29 mouse cellular contexts compared by ENCODE assay signal in the genomic region with DNA sequence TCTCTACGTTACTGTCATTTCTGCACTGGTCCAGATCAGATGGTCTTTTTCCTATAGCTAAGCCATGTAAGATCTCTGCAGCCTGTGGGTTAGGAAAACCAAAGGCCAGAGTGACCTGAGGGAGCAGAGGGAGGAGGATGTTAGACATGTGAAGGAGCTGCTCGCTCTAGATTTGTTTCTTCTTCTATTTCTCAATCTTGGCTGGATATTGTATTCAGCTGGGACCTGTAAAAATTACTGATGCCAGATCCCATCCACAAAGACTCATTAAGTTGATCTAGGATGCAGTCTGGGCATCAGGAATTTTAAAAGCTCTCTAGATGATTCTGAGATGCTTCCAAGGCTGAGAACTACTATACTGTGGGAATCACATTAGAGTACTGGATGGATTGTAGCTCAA. TPM values are rescaled to one million over a fixed set of nuclear protein-coding genes. Genes with fewer than 3 reads are reported as not detected.
DNase-seq lines count a peak whose midpoint lies in the region; ATAC-seq and TF ChIP-seq lines count a peak whose summit lies in the region.
"Had no signal": no experiment of that assay in that cellular context is flagged by ENCODE, and none has a peak within 500 bp of the region (broad histone marks: within the 10 kb centered on the region; RNA-seq: fewer than 3 reads in every experiment).

No protein-coding gene starts in this region.

- no peaks in the 10 kb centered on the region for H3K79me2 ChIP-seq in heart, adult 2 months (replicated peaks; ENCODE audit: control insufficient read depth, insufficient read depth, low read length)

- H3K9ac ChIP-seq in heart, adult 2 months (ENCODE audit: low read depth, low read length) = no peak overlapping the region
- H3K9ac ChIP-seq in lung, postnatal 0 days (replicated peaks; ENCODE audit: low read depth) = no peak overlapping the region
- H3K9ac ChIP-seq: forebrain, embryonic 15.5 days; heart, embryonic 13.5 days; kidney, embryonic 15.5 days; limb, embryonic 12.5 days; liver, embryonic 12.5 days; liver, postnatal 0 days; midbrain, embryonic 15.5 days; neural tube, embryonic 13.5 days had no signal

- ATAC-seq in lung, postnatal 0 days = no peak
- no peak for ATAC-seq in monocyte, adult 5-6 weeks (replicated peaks; ENCODE audit: insufficient number of reproducible peaks, low FRiP score, low TSS enrichment, poor library complexity, severe bottlenecking)
- ATAC-seq: activated CD4-positive, CD25-positive, alpha-beta regulatory T cell, adult 4 months; forebrain, embryonic 15.5 days; hindbrain, embryonic 16.5 days; liver, embryonic 12.5 days; liver, postnatal 0 days; midbrain, embryonic 15.5 days had no signal

- no peaks in the 10 kb centered on the region for H3K9me3 ChIP-seq in lung, postnatal 0 days (ENCODE audit: low read length)
- H3K9me3 ChIP-seq: forebrain, embryonic 15.5 days; heart, embryonic 13.5 days; kidney, embryonic 15.5 days; limb, embryonic 12.5 days; liver, embryonic 12.5 days; midbrain, embryonic 15.5 days; neural tube, embryonic 13.5 days had no signal

- no peak overlapping the region for H3K4me2 ChIP-seq in lung, postnatal 0 days (replicated peaks; ENCODE audit: low read depth, low read length)
- H3K4me2 ChIP-seq: forebrain, embryonic 15.5 days; heart, embryonic 13.5 days; kidney, embryonic 15.5 days; limb, embryonic 12.5 days; liver, embryonic 12.5 days; midbrain, embryonic 15.5 days; neural tube, embryonic 13.5 days had no signal

- no peak for TF ChIP-seq EP300 in heart, adult 2 months (IDR thresholded peaks at IDR 0.05; ENCODE audit: insufficient read depth, low read depth, low read length)
- no peak for TF ChIP-seq EP300 in lung, postnatal 0 days (IDR thresholded peaks at IDR 0.05)

- H3K4me3 ChIP-seq in heart, adult 2 months = no peak overlapping the region
- H3K4me3 ChIP-seq in lung, postnatal 0 days (ENCODE audit: low read depth, low read length) = no peak overlapping the region
- H3K4me3 ChIP-seq: forebrain, embryonic 15.5 days; heart, embryonic 13.5 days; kidney, embryonic 15.5 days; limb, embryonic 12.5 days; liver, embryonic 12.5 days; midbrain, embryonic 15.5 days; myocyte; neural tube, embryonic 13.5 days had no signal

- intact Hi-C loops in heart, adult 2 months (cut with DNase I) = loop anchor here (5.0 kb wide), 1 partner anchor 37 kb away; no protein-coding TSS in a partner anchor

- H3K4me1 ChIP-seq in heart, adult 2 months (ENCODE audit: control insufficient read depth, insufficient read depth, low read length) = peaks cover 4% of the 10 kb centered on the region
- H3K4me1 ChIP-seq in lung, postnatal 0 days (ENCODE audit: insufficient read depth, low read depth, low read length) = no peaks in the 10 kb centered on the region; the same call in 1 of the 2 replicates
- H3K4me1 ChIP-seq: forebrain, embryonic 15.5 days; kidney, embryonic 15.5 days; limb, embryonic 12.5 days; liver, embryonic 12.5 days; midbrain, embryonic 15.5 days; neural tube, embryonic 13.5 days had no signal

- TF ChIP-seq CTCF in heart, adult 2 months (IDR thresholded peaks at IDR 0.05) = no peak
- no peak for TF ChIP-seq CTCF in lung, postnatal 0 days (IDR thresholded peaks at IDR 0.05)

- H3K27ac ChIP-seq in heart, adult 2 months = peak overlapping the region; percentile 55; the same call in 1 of the 2 replicates
- H3K27ac ChIP-seq in lung, postnatal 0 days (ENCODE audit: low read length) = peak overlapping the region; percentile 20; the same call in 1 of the 2 replicates
- H3K27ac ChIP-seq: forebrain, embryonic 15.5 days; heart, embryonic 13.5 days; kidney, embryonic 15.5 days; limb, embryonic 12.5 days; liver, embryonic 12.5 days; midbrain, embryonic 15.5 days; neural tube, embryonic 13.5 days had no signal

- TF ChIP-seq POLR2A in heart, adult 2 months (IDR thresholded peaks at IDR 0.05; ENCODE audit: insufficient read depth, low read depth, low read length) = no peak

- H3K36me3 ChIP-seq in heart, adult 2 months (ENCODE audit: control insufficient read depth, insufficient read depth, low read length) = no peaks in the 10 kb centered on the region
- no peaks in the 10 kb centered on the region for H3K36me3 ChIP-seq in lung, postnatal 0 days (ENCODE audit: insufficient read depth, low read length)
- H3K36me3 ChIP-seq: forebrain, embryonic 15.5 days; heart, embryonic 13.5 days; kidney, embryonic 15.5 days; limb, embryonic 12.5 days; liver, embryonic 12.5 days; midbrain, embryonic 15.5 days; neural tube, embryonic 13.5 days had no signal

- H3K27me3 ChIP-seq in heart, adult 2 months (ENCODE audit: control insufficient read depth, insufficient read depth, low read length) = no peaks in the 10 kb centered on the region
- H3K27me3 ChIP-seq in lung, postnatal 0 days (replicated peaks; ENCODE audit: insufficient read depth, low read length) = no peaks in the 10 kb centered on the region
- H3K27me3 ChIP-seq: forebrain, embryonic 15.5 days; heart, embryonic 13.5 days; kidney, embryonic 15.5 days; limb, embryonic 12.5 days; liver, embryonic 12.5 days; midbrain, embryonic 15.5 days; neural tube, embryonic 13.5 days had no signal

- DNase-seq in heart, adult 2 months = no peak
- no peak for DNase-seq in heart, postnatal 4 days
- no peak for DNase-seq in lung, postnatal 0 days (ENCODE audit: low spot score)
- DNase-seq in lung, postnatal 4 days = no peak
- DNase-seq in adipocyte (ENCODE audit: low spot score) = peak; percentile 48
- no peak for DNase-seq in testis, postnatal 14 days (ENCODE audit: low spot score)
- DNase-seq: adrenal gland, postnatal 10 days; B cell, adult 2 months; cerebellum, adult 8-10 months; cerebellum, postnatal 25 days; gastrocnemius, postnatal 10 days; heart, postnatal 14 days; kidney, adult 18-20 months; kidney, postnatal 25 days; liver, postnatal 0 days; right cerebral cortex, postnatal 4 days; thymus, postnatal 4 days had no signal

- 77% methylated on average over 2 of the region's 2 CpGs for WGBS in heart, adult 2 months
- 62% methylated on average over 2 of the region's 2 CpGs for WGBS in lung, postnatal 0 days

RNA-seq across cellular contexts. Expression of gene Fgf7, which starts 6.2 kb away (rescaled TPM):
- total RNA-seq in heart, adult 2 months (2021) = 1 to 10 TPM; 1.8 to 2.3 TPM
- 0.55 and 2.6 TPM in 2 replicates for polyA plus RNA-seq in heart, adult 2 months (2012; rRNA removed)
- under 1 TPM; 0.55 to 0.59 TPM for total RNA-seq in heart, postnatal 4 days (2021)
- 10.6 and 11.2 TPM in 2 replicates for polyA plus RNA-seq in lung, postnatal 0 days (2015; fragmentation: Nextera tagmentation; extraction: Ambion mirVana)
- 0.32 to 0.68 TPM in 2 of 3 replicates, not detected in the other for total RNA-seq in monocyte, adult 5-6 weeks (2017)
- total RNA-seq: granulocyte monocyte progenitor cell, adult 5-6 weeks had no signal
- polyA plus RNA-seq: liver, embryonic 12.5 days; liver, postnatal 0 days had no signal
